In the genomic region with DNA sequence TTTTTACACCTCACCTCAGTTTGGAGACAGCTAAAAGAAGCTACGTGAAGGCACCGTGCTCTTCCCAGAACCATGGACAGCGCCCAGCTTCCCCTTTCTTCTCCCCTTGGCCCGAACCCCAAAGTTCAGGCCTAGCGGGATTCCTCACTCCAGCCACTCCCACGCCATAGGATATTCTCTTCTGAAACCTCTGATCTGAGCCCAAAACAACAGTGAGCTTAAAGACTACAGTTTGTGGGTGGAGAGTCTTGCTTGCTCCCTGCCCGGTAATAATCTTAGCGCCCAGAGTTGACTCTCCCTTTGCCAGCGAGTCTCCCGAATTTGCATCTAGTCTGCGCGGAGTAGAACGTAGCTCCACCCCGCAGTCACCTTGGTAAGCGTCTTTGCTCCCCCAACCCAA, we compare ENCODE assay signal across 9 mouse cellular contexts. TPM values are rescaled to one million over a fixed set of nuclear protein-coding genes. Genes with fewer than 3 reads are reported as not detected.
DNase-seq lines count a peak whose midpoint lies in the region; ATAC-seq lines count a peak whose summit lies in the region.
"Had no signal": no experiment of that assay in that cellular context is flagged by ENCODE, and none has a peak within 500 bp of the region (broad histone marks: within the 10 kb centered on the region; RNA-seq: fewer than 3 reads in every experiment).

No protein-coding gene starts in this region.

- peaks cover 25% of the 10 kb centered on the region for H3K27me3 ChIP-seq in hindbrain, embryonic 12.5 days
- peaks cover 74% of the 10 kb centered on the region for H3K27me3 ChIP-seq in neural tube, embryonic 13.5 days

- H3K9me3 ChIP-seq in hindbrain, embryonic 12.5 days (replicated peaks) = no peaks in the 10 kb centered on the region
- no peaks in the 10 kb centered on the region for H3K9me3 ChIP-seq in neural tube, embryonic 13.5 days

- intact Hi-C loops in gastrocnemius, postnatal 36 days (cut with DNase I) = no loop called here

- peaks cover 12% of the 10 kb centered on the region; the same call in 1 of the 2 replicates for H3K4me1 ChIP-seq in hindbrain, embryonic 12.5 days
- peaks cover 9% of the 10 kb centered on the region for H3K4me1 ChIP-seq in neural tube, embryonic 13.5 days (replicated peaks)

- 1% methylated on average over 15 of the region's 15 CpGs for WGBS in hindbrain, embryonic 12.5 days
- WGBS in neural tube, embryonic 13.5 days = 4% methylated on average over 15 of the region's 15 CpGs

- H3K27ac ChIP-seq in hindbrain, embryonic 12.5 days = 0 out of 2 replicates have a peak overlapping the region, but pooled peaks have one; percentile 32
- no peak overlapping the region for H3K27ac ChIP-seq in neural tube, embryonic 13.5 days (replicated peaks)

- H3K4me3 ChIP-seq in hindbrain, embryonic 12.5 days = peak overlapping the region; percentile 24
- H3K4me3 ChIP-seq in neural tube, embryonic 13.5 days = no peak overlapping the region

- DNase-seq in gastrocnemius, postnatal 10 days = peak; percentile 34
- no peak for DNase-seq in gastrocnemius, postnatal 36 days
- peak; percentile 17 for DNase-seq in 3T3-L1 (ENCODE audit: low read depth, low spot score)
- DNase-seq in embryo, embryonic 10 days (ENCODE audit: low spot score) = peak; percentile 80
- no peak for DNase-seq in frontal cortex, postnatal 25 days (ENCODE audit: low spot score in 2 of 2)
- no peak for DNase-seq in right cerebral cortex, adult 2 months (ENCODE audit: low spot score in 2 of 2)

- peak overlapping the region; percentile 44; the same call in 1 of the 2 replicates for H3K9ac ChIP-seq in hindbrain, embryonic 12.5 days
- H3K9ac ChIP-seq in neural tube, embryonic 13.5 days = no peak overlapping the region

- H3K4me2 ChIP-seq in hindbrain, embryonic 12.5 days (replicated peaks) = peak overlapping the region; percentile 49
- peak overlapping the region; percentile 22 for H3K4me2 ChIP-seq in neural tube, embryonic 13.5 days

- H3K36me3 ChIP-seq in hindbrain, embryonic 12.5 days = no peaks in the 10 kb centered on the region
- no peaks in the 10 kb centered on the region for H3K36me3 ChIP-seq in neural tube, embryonic 13.5 days

- 0 out of 2 replicates have a peak, but pooled peaks have one; percentile 33 for ATAC-seq in hindbrain, embryonic 12.5 days (ENCODE audit: low FRiP score)
- ATAC-seq in neural tube, embryonic 13.5 days (ENCODE audit: low read depth) = no peak
- ATAC-seq: Patski had no signal

RNA-seq across cellular contexts. Expression of a gene that starts 28.2 kb away (rescaled TPM):
- total RNA-seq in gastrocnemius, postnatal 10 days (2021) = 1 to 10 TPM; 3.0 to 3.3 TPM
- under 1 TPM; 0.31 to 0.69 TPM for total RNA-seq in gastrocnemius, postnatal 36 days (2021)
- polyA plus RNA-seq in hindbrain, embryonic 12.5 days (2016; fragmentation: Nextera tagmentation; extraction: Ambion mirVana) = 64.7 and 88.3 TPM in 2 replicates
- 46.8 and 47.9 TPM in 2 replicates for polyA plus RNA-seq in neural tube, embryonic 13.5 days (2015; fragmentation: Nextera tagmentation; extraction: Ambion mirVana)

Comparison
In these comparisons a context has a peak if more than half of its experiments do, and no peak if none do; other contexts are left out.
1. DNase-seq: peak in gastrocnemius, postnatal 10 days (single experiment), 3T3-L1 (single experiment) and embryo, embryonic 10 days (single experiment); none in gastrocnemius, postnatal 36 days (0 of 2), frontal cortex, postnatal 25 days (0 of 2) and right cerebral cortex, adult 2 months (0 of 2).